Mouse (Mus musculus) MEL (cell line): Measurements from ENCODE around the gene Aip. TPM values are rescaled to one million over a fixed set of nuclear protein-coding genes. Genes with fewer than 3 reads are reported as not detected.

Source experiments
- DNase-seq: peaks from one replicate; pipeline ENCODE4 v3.0.0; 2011; ENCODE audit warnings: low read depth, low spot score
- H3K27ac ChIP-seq: 2 replicates; pipeline ENCODE4 v1.5.1; 2012; ENCODE audit warnings: low read depth, mild to moderate bottlenecking, control low read depth, low read length, moderate library complexity; ENCODE audit not compliant: control insufficient read depth
- H3K27me3 ChIP-seq, 2 experiments: fragments of 150-350 bp in 1 of 2; sonication (generic) in 1 of 2; 2 replicates each; pipeline ENCODE4 v1.6.1; 2012; ENCODE audit warnings: low read length in 2 of 2, mild to moderate bottlenecking in 2 of 2, improper control_type of control experiment in 1 of 2, moderate library complexity in 1 of 2; ENCODE audit not compliant: insufficient read depth in 2 of 2, control insufficient read depth in 1 of 2
- H3K36me3 ChIP-seq, 2 experiments: 2 replicates each; pipeline ENCODE4 v1.6.1; 2012 to 2014; ENCODE audit warnings: low read length in 2 of 2, improper control_type of control experiment in 1 of 2, inconsistent platforms in 1 of 2, mild to moderate bottlenecking in 1 of 2; ENCODE audit not compliant: insufficient read depth in 2 of 2, control insufficient read depth in 1 of 2
- H3K4me1 ChIP-seq, 2 experiments: fragments of 150-350 bp in 1 of 2; sonication (generic) in 1 of 2; 2 replicates each; pipeline ENCODE4 v1.6.1; 2012; ENCODE audit warnings: low read length in 2 of 2, improper control_type of control experiment in 1 of 2, mild to moderate bottlenecking in 1 of 2; ENCODE audit not compliant: insufficient read depth in 2 of 2, control insufficient read depth in 1 of 2
- H3K4me3 ChIP-seq, 2 experiments: fragments of 150-350 bp in 1 of 2; sonication (generic) in 1 of 2; 2 replicates each; pipeline ENCODE4 v1.5.1; 2012; ENCODE audit warnings: low read depth in 2 of 2, low read length in 2 of 2, mild to moderate bottlenecking in 2 of 2, moderate library complexity in 2 of 2, control low read depth in 1 of 2, improper control_type of control experiment in 1 of 2; ENCODE audit not compliant: control insufficient read depth in 1 of 2, insufficient read depth in 1 of 2
- H3K79me2 ChIP-seq: 2 replicates; pipeline ENCODE4 v1.6.1; 2012; ENCODE audit warnings: mild to moderate bottlenecking, low read length, moderate library complexity; ENCODE audit not compliant: control insufficient read depth, poor library complexity, insufficient read depth
- H3K9ac ChIP-seq: 2 replicates; pipeline ENCODE4 v1.6.1; 2012; ENCODE audit warnings: low read depth, mild to moderate bottlenecking, control low read depth, low read length, moderate library complexity; ENCODE audit not compliant: control insufficient read depth, poor library complexity, severe bottlenecking
- H3K9me3 ChIP-seq: fragments of 150-350 bp; sonication (generic); replicated peaks from 2 replicates; pipeline ENCODE4 v1.6.1; 2012; ENCODE audit warnings: mild to moderate bottlenecking, low read length, improper control_type of control experiment, moderate library complexity; ENCODE audit not compliant: insufficient read depth
- BHLHE40 ChIP-seq: IDR thresholded peaks from 2 replicates; pipeline ENCODE4 v1.6.1; 2012; ENCODE audit warnings: low read depth, mild to moderate bottlenecking, inconsistent platforms, low read length, improper control_type of control experiment, borderline replicate concordance
- CHD1 ChIP-seq: IDR thresholded peaks from 2 replicates; pipeline ENCODE4 v1.6.1; 2012; ENCODE audit warnings: low read depth, mild to moderate bottlenecking, inconsistent platforms, low read length, improper control_type of control experiment
- CHD2 ChIP-seq: IDR thresholded peaks from 2 replicates; pipeline ENCODE4 v1.6.1; 2011; ENCODE audit warnings: low read length, improper control_type of control experiment
- ELF1 ChIP-seq: IDR thresholded peaks from 2 replicates; pipeline ENCODE4 v1.6.1; 2014; ENCODE audit warnings: low read depth, mild to moderate bottlenecking, inconsistent platforms, low read length, improper control_type of control experiment, moderate library complexity
- EP300 ChIP-seq, 2 experiments: IDR thresholded peaks; 2 replicates each; pipeline ENCODE4 v1.6.1; 2011; ENCODE audit warnings: improper control_type of control experiment in 2 of 2, low read length in 2 of 2, low read depth in 1 of 2, mild to moderate bottlenecking in 1 of 2
- ETS1 ChIP-seq: IDR thresholded peaks from 2 replicates; pipeline ENCODE4 v1.6.1; 2012; ENCODE audit warnings: low read depth, mild to moderate bottlenecking, inconsistent platforms, low read length, improper control_type of control experiment, moderate library complexity
- HCFC1 ChIP-seq: IDR thresholded peaks from 2 replicates; pipeline ENCODE4 v1.6.1; 2012; ENCODE audit warnings: low read depth, mild to moderate bottlenecking, inconsistent platforms, low read length, improper control_type of control experiment, moderate library complexity
- MAZ ChIP-seq: IDR thresholded peaks from 2 replicates; pipeline ENCODE4 v1.6.1; 2012; ENCODE audit warnings: low read depth, mild to moderate bottlenecking, inconsistent platforms, low read length, improper control_type of control experiment
- MXI1 ChIP-seq: IDR thresholded peaks from 2 replicates; pipeline ENCODE4 v1.6.1; 2011; ENCODE audit warnings: mild to moderate bottlenecking, low read depth, low read length, improper control_type of control experiment
- MYB ChIP-seq: IDR thresholded peaks from 2 replicates; pipeline ENCODE4 v1.6.1; 2011; ENCODE audit warnings: mild to moderate bottlenecking, low read depth, low read length, improper control_type of control experiment
- NELFE ChIP-seq: IDR thresholded peaks from 2 replicates; pipeline ENCODE4 v1.6.1; 2011; ENCODE audit warnings: low read depth, low read length, improper control_type of control experiment
- NRF1 ChIP-seq: IDR thresholded peaks from 2 replicates; pipeline ENCODE4 v1.6.1; 2014; ENCODE audit warnings: low read depth, mild to moderate bottlenecking, inconsistent platforms, low read length, improper control_type of control experiment, moderate library complexity; ENCODE audit not compliant: poor library complexity, insufficient read depth, severe bottlenecking
- POLR2A ChIP-seq, 2 experiments: IDR thresholded peaks; 2 replicates each; pipeline ENCODE4 v1.6.1; 2011 to 2012; ENCODE audit warnings: low read length in 2 of 2, mild to moderate bottlenecking in 2 of 2, control low read depth in 1 of 2, improper control_type of control experiment in 1 of 2, low read depth in 1 of 2, moderate library complexity in 1 of 2; ENCODE audit not compliant: control insufficient read depth in 1 of 2, insufficient read depth in 1 of 2, poor library complexity in 1 of 2
- POLR2AphosphoS2 ChIP-seq: IDR thresholded peaks from 2 replicates; pipeline ENCODE4 v1.6.1; 2011; ENCODE audit warnings: low read length, improper control_type of control experiment
- RAD21 ChIP-seq: IDR thresholded peaks from 2 replicates; pipeline ENCODE4 v1.6.1; 2011; ENCODE audit warnings: mild to moderate bottlenecking, low read depth, low read length, improper control_type of control experiment
- SIN3A ChIP-seq: IDR thresholded peaks from 2 replicates; pipeline ENCODE4 v1.6.1; 2012; ENCODE audit warnings: low read length, improper control_type of control experiment, inconsistent platforms
- SMC3 ChIP-seq: IDR thresholded peaks from 2 replicates; pipeline ENCODE4 v1.6.1; 2011; ENCODE audit warnings: low read depth, low read length, improper control_type of control experiment
- TAL1 ChIP-seq: IDR thresholded peaks from 2 replicates; pipeline ENCODE4 v1.6.1; 2012; ENCODE audit warnings: mild to moderate bottlenecking, inconsistent platforms, low read length, moderate library complexity, mixed read lengths
- TBP ChIP-seq: IDR thresholded peaks from 2 replicates; pipeline ENCODE4 v1.8.0; 2011; ENCODE audit warnings: low read depth, low read length, improper control_type of control experiment
- TCF12 ChIP-seq: IDR thresholded peaks from 2 replicates; pipeline ENCODE4 v1.6.1; 2014; ENCODE audit warnings: low read depth, mild to moderate bottlenecking, inconsistent platforms, low read length, improper control_type of control experiment, moderate library complexity
- USF1 ChIP-seq: IDR thresholded peaks from 2 replicates; pipeline ENCODE4 v1.6.1; 2014; ENCODE audit warnings: low read depth, mild to moderate bottlenecking, inconsistent platforms, low read length, improper control_type of control experiment, moderate library complexity
- USF2 ChIP-seq, 2 experiments: IDR thresholded peaks; 2 replicates each; pipeline ENCODE4 v1.6.1; 2011 to 2012; ENCODE audit warnings: improper control_type of control experiment in 2 of 2, low read length in 2 of 2, borderline replicate concordance in 1 of 2, inconsistent platforms in 1 of 2, low read depth in 1 of 2, mild to moderate bottlenecking in 1 of 2; ENCODE audit not compliant: insufficient read depth in 1 of 2
- ZC3H11A ChIP-seq: IDR thresholded peaks from 2 replicates; pipeline ENCODE4 v1.6.1; 2012; ENCODE audit warnings: low read depth, mild to moderate bottlenecking, inconsistent platforms, low read length, improper control_type of control experiment
- ZKSCAN1 ChIP-seq: IDR thresholded peaks from 2 replicates; pipeline ENCODE4 v1.6.1; 2012; ENCODE audit warnings: low read depth, mild to moderate bottlenecking, inconsistent platforms, low read length, improper control_type of control experiment, moderate library complexity
- ZMIZ1 ChIP-seq: IDR thresholded peaks from 2 replicates; pipeline ENCODE4 v1.6.1; 2012; ENCODE audit warnings: low read depth, mild to moderate bottlenecking, inconsistent platforms, low read length, improper control_type of control experiment, moderate library complexity
- ZNF384 ChIP-seq: IDR thresholded peaks from 2 replicates; pipeline ENCODE4 v1.6.1; 2012; ENCODE audit warnings: low read depth, mild to moderate bottlenecking, inconsistent platforms, low read length, improper control_type of control experiment
- polyA plus RNA-seq, 2 experiments: library from polyadenylated mRNA; stranded (reverse) in 1 of 2; unstranded in 1 of 2; fragments of >175 nt in 1 of 2; fragments of >200 nt in 1 of 2; gene quantifications; 2 replicates each; pipeline versions ENCODE4 v1.2.1 to v1.2.4; 2012; ENCODE audit warnings: low replicate concordance in 2 of 2, low read depth in 1 of 2; ENCODE audit not compliant: insufficient read length in 2 of 2, insufficient read depth in 1 of 2, missing spikeins in 1 of 2
- total RNA-seq: library from RNA; depleted of rRNA; stranded (reverse); fragments of 300-350 nt; gene quantifications from 2 replicates; pipeline ENCODE4 v1.2.3, GENCODE M21; 2012

The Aip gene
- total and polyA plus RNA-seq, 3 experiments: 37.8 to 101 TPM; not detected in 1

- H3K27me3 ChIP-seq: no peaks in the 10 kb centered on the region
- peak overlapping the region; percentile 78 for H3K9ac ChIP-seq
- H3K79me2 ChIP-seq: peaks cover 9% of the 10 kb centered on the region
- peaks cover 1 to 3% of the 10 kb centered on the region in 2 experiments; a peak in 1 of 4 replicates for H3K36me3 ChIP-seq
- TF ChIP-seq USF2 (IDR thresholded peaks at IDR 0.05; ENCODE audit: borderline replicate concordance in 1 of 2, insufficient read depth in 1 of 2, low read depth in 1 of 2, low read length in 2 of 2) (no peak), ETS1 (no peak), RAD21 (no peak), POLR2A (IDR thresholded peaks at IDR 0.05; ENCODE audit: control insufficient read depth in 1 of 2, insufficient read depth in 1 of 2, low read depth in 1 of 2, low read length in 2 of 2, poor library complexity in 1 of 2) (no peak; a peak in 1 of 4 replicates), NELFE (no peak), BHLHE40 (no peak), ZNF384 (no peak), ZMIZ1 (no peak), MXI1 (no peak), CHD1 (no peak), EP300 (IDR thresholded peaks at IDR 0.05; ENCODE audit: low read depth in 1 of 2, low read length in 2 of 2) (no peak), CHD2 (no peak), TBP (no peak), NRF1 (no peak), ZC3H11A (no peak), MYB (no peak), TCF12 (no peak), TAL1 (no peak)
- peak; percentile 46 for DNase-seq
- H3K4me1 ChIP-seq: peaks cover 5 to 14% of the 10 kb centered on the region in 2 experiments; a peak in 3 of 4 replicates
- peak overlapping the region; percentile 73 to 99 for H3K4me3 ChIP-seq
- H3K27ac ChIP-seq: no peak overlapping the region
- no peaks in the 10 kb centered on the region for H3K9me3 ChIP-seq
Observed at GRCm38 (mm10) chr19:4148819-4149218, 23.2 kb upstream of the Aip start.

DNA sequence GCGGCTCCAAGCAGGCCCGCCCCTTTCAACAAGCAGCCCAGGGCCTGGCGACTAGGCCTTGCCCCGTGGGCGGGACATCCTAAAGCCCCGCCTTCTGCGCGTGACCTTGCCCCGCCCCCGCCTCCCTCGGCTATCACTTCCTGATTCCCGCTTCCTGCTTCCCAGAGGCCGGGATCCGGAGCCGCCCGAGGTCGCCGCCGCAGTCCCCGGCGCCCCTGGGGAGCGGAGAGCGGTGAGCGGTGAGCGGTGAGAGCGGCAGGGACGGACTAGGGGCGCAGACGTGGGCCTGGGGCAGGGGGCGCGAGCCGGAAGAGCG is 22.8 kb upstream of the Aip start, which contains the start of gene Coro1b:
Coro1b (plus strand) TSS at position 129 of the 316 bp plus-strand sequence.
- H3K9ac ChIP-seq: peak within 1 kb of the TSS; percentile 78
- H3K4me3 ChIP-seq: peak within 1 kb of the TSS; percentile 73 to 99
- peaks cover 5 to 14% of the 10 kb centered on the region in 2 experiments; a peak in 3 of 4 replicates for H3K4me1 ChIP-seq
- peaks cover 0 to 3% of the 10 kb centered on the region in 2 experiments; a peak in 1 of 4 replicates for H3K36me3 ChIP-seq
- peak; percentile 93 for DNase-seq
- peaks cover 9% of the 10 kb centered on the region for H3K79me2 ChIP-seq
- TF ChIP-seq ELF1: peak; percentile 96
- no peak for TF ChIP-seq SMC3
- TF ChIP-seq MAZ: peak; percentile 21; the same call in 1 of the 2 replicates
- TF ChIP-seq POLR2A (IDR thresholded peaks at IDR 0.05; ENCODE audit: control insufficient read depth in 1 of 2, insufficient read depth in 1 of 2, low read depth in 1 of 2, low read length in 2 of 2, poor library complexity in 1 of 2): peak; percentile 47 to 67; a peak in 2 of 4 replicates
- no peak for TF ChIP-seq ZKSCAN1
- TF ChIP-seq SIN3A: peak; percentile 51
- TF ChIP-seq BHLHE40: peak; percentile 97
- peak; percentile 85 for TF ChIP-seq USF1
- peak; percentile 76 for TF ChIP-seq HCFC1
- peak; percentile 37; the same call in 1 of the 2 replicates for TF ChIP-seq ZMIZ1
- TF ChIP-seq TBP: no peak
- TF ChIP-seq NRF1: peak; percentile 39; the same call in 1 of the 2 replicates
- no peak for TF ChIP-seq CHD2
- TF ChIP-seq POLR2AphosphoS2: peak; percentile 63; the same call in 1 of the 2 replicates
- TF ChIP-seq NELFE: peak; percentile 68
- H3K27me3 ChIP-seq: no peaks in the 10 kb centered on the region
- H3K9me3 ChIP-seq: no peaks in the 10 kb centered on the region
- no peak within 1 kb of the TSS for H3K27ac ChIP-seq
